ENCODE assay signal across 7 mouse cellular contexts in the genomic region with DNA sequence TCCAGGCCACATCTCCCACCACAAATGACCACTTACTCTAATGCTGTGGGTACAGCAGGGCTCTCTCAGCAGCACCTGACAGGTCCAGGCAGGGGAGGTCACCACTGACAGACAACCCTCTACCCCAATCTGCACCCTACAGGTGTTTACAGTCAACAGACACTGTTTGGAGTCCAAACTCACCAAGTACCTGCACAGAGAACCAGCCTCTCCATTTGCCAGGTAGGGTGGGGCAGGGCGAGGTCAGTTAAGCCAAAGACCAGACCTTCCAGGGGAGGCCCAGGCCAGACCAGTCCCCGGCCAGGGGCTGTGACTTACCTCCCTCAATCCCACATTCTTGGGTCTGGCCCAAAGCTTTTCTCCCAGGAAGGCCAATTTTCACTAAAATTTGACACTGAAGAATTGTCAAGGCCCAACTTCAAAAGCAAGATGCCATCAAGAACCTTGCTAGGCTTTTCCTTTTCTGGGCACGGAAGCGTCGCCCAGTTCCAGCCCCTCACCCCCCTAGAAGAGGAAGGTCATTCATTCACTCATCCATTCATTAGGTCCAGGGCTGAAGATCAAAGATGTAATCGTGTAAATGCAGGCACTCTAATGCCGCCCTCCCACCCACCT. TPM values are rescaled to one million over a fixed set of nuclear protein-coding genes. Genes with fewer than 3 reads are reported as not detected.
DNase-seq lines count a peak whose midpoint lies in the region; ATAC-seq and TF ChIP-seq lines count a peak whose summit lies in the region.

No protein-coding gene starts in this region.

- 43% methylated on average over 7 of the region's 7 CpGs for WGBS in lung, postnatal 0 days
- WGBS in forebrain, embryonic 11.5 days = 63% methylated on average over 7 of the region's 7 CpGs
- 51% methylated on average over 7 of the region's 7 CpGs for WGBS in limb, embryonic 12.5 days
- WGBS in stomach, embryonic 14.5 days = 49% methylated on average over 7 of the region's 7 CpGs

- H3K36me3 ChIP-seq in lung, postnatal 0 days (ENCODE audit: insufficient read depth, low read length) = no peaks in the 10 kb centered on the region
- no peaks in the 10 kb centered on the region; the same call in 1 of the 2 replicates for H3K36me3 ChIP-seq in forebrain, embryonic 11.5 days (ENCODE audit: control insufficient read depth, insufficient read depth, low read length)
- peaks cover 31% of the 10 kb centered on the region for H3K36me3 ChIP-seq in limb, embryonic 12.5 days
- H3K36me3 ChIP-seq in stomach, embryonic 14.5 days (ENCODE audit: control insufficient read depth, insufficient read depth, low read length) = peaks cover 22% of the 10 kb centered on the region; the same call in 1 of the 2 replicates

- 0 out of 2 replicates have a peak overlapping the region, but pooled peaks have one; percentile 94 for H3K9ac ChIP-seq in lung, postnatal 0 days (replicated peaks; ENCODE audit: low read depth)
- H3K9ac ChIP-seq in forebrain, embryonic 11.5 days (ENCODE audit: low read length) = peak overlapping the region; percentile 90
- H3K9ac ChIP-seq in limb, embryonic 12.5 days (replicated peaks) = peak overlapping the region; percentile 85
- peak overlapping the region; percentile 74 for H3K9ac ChIP-seq in stomach, embryonic 14.5 days (replicated peaks; ENCODE audit: low read depth, low read length)

- ATAC-seq in lung, postnatal 0 days = no peak
- ATAC-seq in forebrain, embryonic 11.5 days (replicated peaks; ENCODE audit: low FRiP score) = no peak
- ATAC-seq in limb, embryonic 12.5 days (ENCODE audit: insufficient number of reproducible peaks, insufficient read depth, low FRiP score, low TSS enrichment, low read depth) = no peak
- no peak for ATAC-seq in stomach, embryonic 14.5 days (ENCODE audit: insufficient number of reproducible peaks, insufficient read depth, low FRiP score, low read depth)

- no peaks in the 10 kb centered on the region for H3K9me3 ChIP-seq in lung, postnatal 0 days (ENCODE audit: low read length)
- H3K9me3 ChIP-seq in forebrain, embryonic 11.5 days (ENCODE audit: control insufficient read depth, low read length) = no peaks in the 10 kb centered on the region
- H3K9me3 ChIP-seq in limb, embryonic 12.5 days = no peaks in the 10 kb centered on the region
- no peaks in the 10 kb centered on the region for H3K9me3 ChIP-seq in stomach, embryonic 14.5 days (ENCODE audit: control insufficient read depth, low read depth, low read length)

- H3K4me2 ChIP-seq in lung, postnatal 0 days (replicated peaks; ENCODE audit: low read depth, low read length) = peak overlapping the region; percentile 89
- H3K4me2 ChIP-seq in forebrain, embryonic 11.5 days (ENCODE audit: low read depth, low read length, severe bottlenecking) = peak overlapping the region; percentile 87
- peak overlapping the region; percentile 92 for H3K4me2 ChIP-seq in limb, embryonic 12.5 days
- peak overlapping the region; percentile 71 for H3K4me2 ChIP-seq in stomach, embryonic 14.5 days (replicated peaks; ENCODE audit: low read depth, low read length)

- peak overlapping the region; percentile 68 for H3K4me3 ChIP-seq in lung, postnatal 0 days (ENCODE audit: low read depth, low read length)
- H3K4me3 ChIP-seq in forebrain, embryonic 11.5 days (ENCODE audit: low read depth, low read length) = peak overlapping the region; percentile 93
- H3K4me3 ChIP-seq in limb, embryonic 12.5 days (replicated peaks) = peak overlapping the region; percentile 88
- peak overlapping the region; percentile 94 for H3K4me3 ChIP-seq in stomach, embryonic 14.5 days (ENCODE audit: low read depth, low read length)

- H3K4me1 ChIP-seq in lung, postnatal 0 days (ENCODE audit: insufficient read depth, low read depth, low read length) = peaks cover 6% of the 10 kb centered on the region; the same call in 1 of the 2 replicates
- peaks cover 8% of the 10 kb centered on the region; the same call in 1 of the 2 replicates for H3K4me1 ChIP-seq in forebrain, embryonic 11.5 days (replicated peaks; ENCODE audit: control insufficient read depth, insufficient read depth, low read length)
- H3K4me1 ChIP-seq in limb, embryonic 12.5 days (replicated peaks) = peaks cover 21% of the 10 kb centered on the region
- peaks cover 15% of the 10 kb centered on the region for H3K4me1 ChIP-seq in stomach, embryonic 14.5 days (ENCODE audit: control insufficient read depth, insufficient read depth, low read length)

- H3K27ac ChIP-seq in lung, postnatal 0 days (ENCODE audit: low read length) = peak overlapping the region; percentile 97
- no peak overlapping the region; the same call in 1 of the 2 replicates for H3K27ac ChIP-seq in forebrain, embryonic 11.5 days (ENCODE audit: low read depth, low read length)
- peak overlapping the region; percentile 97 for H3K27ac ChIP-seq in limb, embryonic 12.5 days
- peak overlapping the region; percentile 95; the same call in 1 of the 2 replicates for H3K27ac ChIP-seq in stomach, embryonic 14.5 days (ENCODE audit: low read length)

- no peak for DNase-seq in lung, postnatal 0 days (ENCODE audit: low spot score)
- DNase-seq in lung, postnatal 10 days = no peak
- DNase-seq in forebrain, embryonic 11.5 days (ENCODE audit: low spot score) = peak; percentile 61
- no peak for DNase-seq in gastrocnemius, postnatal 25 days
- no peak for DNase-seq in gastrocnemius, postnatal 10 days

- H3K27me3 ChIP-seq in lung, postnatal 0 days (replicated peaks; ENCODE audit: insufficient read depth, low read length) = no peaks in the 10 kb centered on the region
- H3K27me3 ChIP-seq in forebrain, embryonic 11.5 days (ENCODE audit: control insufficient read depth, insufficient read depth, low read length) = no peaks in the 10 kb centered on the region
- no peaks in the 10 kb centered on the region for H3K27me3 ChIP-seq in limb, embryonic 12.5 days
- no peaks in the 10 kb centered on the region for H3K27me3 ChIP-seq in stomach, embryonic 14.5 days (ENCODE audit: control insufficient read depth, insufficient read depth, low read length)

- no peak for TF ChIP-seq CTCF in lung, postnatal 0 days (IDR thresholded peaks at IDR 0.05)

- no peak for TF ChIP-seq EP300 in lung, postnatal 0 days (IDR thresholded peaks at IDR 0.05)

RNA-seq across cellular contexts. Expression of gene Atp6v0c, which starts 1.5 kb away (rescaled TPM):
- polyA plus RNA-seq in lung, postnatal 0 days (2015; fragmentation: Nextera tagmentation; extraction: Ambion mirVana) = 566 and 620 TPM in 2 replicates
- polyA plus RNA-seq in forebrain, embryonic 11.5 days (2014; fragmentation: Nextera tagmentation; extraction: Ambion mirVana) = 394 and 453 TPM in 2 replicates
- 392 and 404 TPM in 2 replicates for polyA plus RNA-seq in limb, embryonic 12.5 days (2016; fragmentation: Nextera tagmentation; extraction: Ambion mirVana)
- polyA plus RNA-seq in stomach, embryonic 14.5 days (2014; fragmentation: Nextera tagmentation; extraction: Ambion mirVana) = 506 and 549 TPM in 2 replicates
- total RNA-seq in gastrocnemius, postnatal 25 days (2021) = 100 to 1,000 TPM; 145 to 159 TPM
- total RNA-seq in gastrocnemius, postnatal 10 days (2021) = 100 to 1,000 TPM; 180 to 191 TPM

RNA-seq across cellular contexts. Expression of gene Amdhd2, which starts 4.4 kb away (rescaled TPM):
- 44.1 and 44.2 TPM in 2 replicates for polyA plus RNA-seq in lung, postnatal 0 days (2015; fragmentation: Nextera tagmentation; extraction: Ambion mirVana)
- 29.5 and 34.7 TPM in 2 replicates for polyA plus RNA-seq in forebrain, embryonic 11.5 days (2014; fragmentation: Nextera tagmentation; extraction: Ambion mirVana)
- 38.5 and 40.2 TPM in 2 replicates for polyA plus RNA-seq in limb, embryonic 12.5 days (2016; fragmentation: Nextera tagmentation; extraction: Ambion mirVana)
- 28.2 and 29.7 TPM in 2 replicates for polyA plus RNA-seq in stomach, embryonic 14.5 days (2014; fragmentation: Nextera tagmentation; extraction: Ambion mirVana)
- total RNA-seq in gastrocnemius, postnatal 25 days (2021) = 1 to 10 TPM; 8.7 to 9.8 TPM
- total RNA-seq in gastrocnemius, postnatal 10 days (2021) = 10 to 100 TPM; 12.0 to 16.6 TPM

RNA-seq across cellular contexts. Expression of gene Pdpk1, which starts 17.3 kb away (rescaled TPM):
- 26.4 and 32.3 TPM in 2 replicates for polyA plus RNA-seq in lung, postnatal 0 days (2015; fragmentation: Nextera tagmentation; extraction: Ambion mirVana)
- 46.6 and 47.5 TPM in 2 replicates for polyA plus RNA-seq in forebrain, embryonic 11.5 days (2014; fragmentation: Nextera tagmentation; extraction: Ambion mirVana)
- polyA plus RNA-seq in limb, embryonic 12.5 days (2016; fragmentation: Nextera tagmentation; extraction: Ambion mirVana) = 38.5 and 39.1 TPM in 2 replicates
- polyA plus RNA-seq in stomach, embryonic 14.5 days (2014; fragmentation: Nextera tagmentation; extraction: Ambion mirVana) = 43.9 and 44.3 TPM in 2 replicates
- total RNA-seq in gastrocnemius, postnatal 25 days (2021) = 10 to 100 TPM; 35.2 to 38.6 TPM
- total RNA-seq in gastrocnemius, postnatal 10 days (2021) = 10 to 100 TPM; 44.2 to 47.0 TPM

RNA-seq across cellular contexts. Expression of gene Tbc1d24, which starts 37.4 kb away (rescaled TPM):
- 1.8 and 1.9 TPM in 2 replicates for polyA plus RNA-seq in lung, postnatal 0 days (2015; fragmentation: Nextera tagmentation; extraction: Ambion mirVana)
- polyA plus RNA-seq in forebrain, embryonic 11.5 days (2014; fragmentation: Nextera tagmentation; extraction: Ambion mirVana) = 8.3 and 8.4 TPM in 2 replicates
- 6.7 and 9.9 TPM in 2 replicates for polyA plus RNA-seq in limb, embryonic 12.5 days (2016; fragmentation: Nextera tagmentation; extraction: Ambion mirVana)
- polyA plus RNA-seq in stomach, embryonic 14.5 days (2014; fragmentation: Nextera tagmentation; extraction: Ambion mirVana) = 6.3 and 8.3 TPM in 2 replicates
- total RNA-seq in gastrocnemius, postnatal 25 days (2021) = 1 to 10 TPM; 4.1 to 4.6 TPM
- 1 to 10 TPM; 5.8 to 8.9 TPM for total RNA-seq in gastrocnemius, postnatal 10 days (2021)

RNA-seq across cellular contexts. Expression of gene Ntn3, which starts 41.3 kb away (rescaled TPM):
- polyA plus RNA-seq in lung, postnatal 0 days (2015; fragmentation: Nextera tagmentation; extraction: Ambion mirVana) = 2.3 and 2.5 TPM in 2 replicates
- 3.8 and 4.9 TPM in 2 replicates for polyA plus RNA-seq in forebrain, embryonic 11.5 days (2014; fragmentation: Nextera tagmentation; extraction: Ambion mirVana)
- 19.5 and 19.8 TPM in 2 replicates for polyA plus RNA-seq in limb, embryonic 12.5 days (2016; fragmentation: Nextera tagmentation; extraction: Ambion mirVana)
- polyA plus RNA-seq in stomach, embryonic 14.5 days (2014; fragmentation: Nextera tagmentation; extraction: Ambion mirVana) = 10.2 and 10.4 TPM in 2 replicates
- total RNA-seq in gastrocnemius, postnatal 25 days (2021) = under 1 TPM; 0.35 to 0.56 TPM
- total RNA-seq in gastrocnemius, postnatal 10 days (2021) = 1 to 10 TPM; 1.6 to 2.5 TPM
